Mouse (Mus musculus): ENCODE measurements around the gene Dcaf10. TPM values are rescaled to one million over a fixed set of nuclear protein-coding genes. Genes with fewer than 3 reads are reported as not detected.

Gene Dcaf10
- polyA plus RNA-seq, 1 experiment, result 14.7 TPM

DNA sequence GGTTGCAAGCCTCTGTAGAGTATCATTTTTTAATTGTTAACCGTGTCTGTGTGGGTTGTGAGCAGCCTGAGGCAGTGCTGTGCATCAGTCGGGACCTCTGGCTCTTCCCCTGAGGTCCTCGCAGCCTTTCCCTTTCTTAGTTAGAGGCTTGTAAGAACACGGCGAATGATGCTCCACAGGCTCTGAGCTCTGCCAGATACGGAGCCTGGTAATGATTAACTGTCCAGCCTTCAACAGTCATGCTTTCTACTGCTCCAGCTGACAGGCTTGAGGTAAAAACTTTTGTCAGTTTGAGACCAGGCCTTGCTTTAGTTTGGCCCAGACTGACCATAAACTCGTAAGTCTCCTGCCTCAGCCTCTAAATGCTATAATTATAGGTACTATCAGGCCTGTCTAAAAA is 63.4 kb downstream of the Dcaf10 start:
- no peak for DNase-seq
- peaks cover 10% of the 10 kb centered on the region for H3K4me1 ChIP-seq (ENCODE audit: control insufficient read depth, insufficient read depth, low read length)
- TF ChIP-seq POLR2A (IDR thresholded peaks at IDR 0.05; ENCODE audit: borderline replicate concordance, extremely low read depth, low read depth, low read length) (no peak), CTCF (IDR thresholded peaks at IDR 0.05; ENCODE audit: insufficient read depth, low read length) (no peak)
- WGBS, result 65% methylated on average over 7 of the region's 7 CpGs
- no peak overlapping the region for H3K4me3 ChIP-seq (replicated peaks; ENCODE audit: extremely low read depth, low read depth, low read length)

DNA sequence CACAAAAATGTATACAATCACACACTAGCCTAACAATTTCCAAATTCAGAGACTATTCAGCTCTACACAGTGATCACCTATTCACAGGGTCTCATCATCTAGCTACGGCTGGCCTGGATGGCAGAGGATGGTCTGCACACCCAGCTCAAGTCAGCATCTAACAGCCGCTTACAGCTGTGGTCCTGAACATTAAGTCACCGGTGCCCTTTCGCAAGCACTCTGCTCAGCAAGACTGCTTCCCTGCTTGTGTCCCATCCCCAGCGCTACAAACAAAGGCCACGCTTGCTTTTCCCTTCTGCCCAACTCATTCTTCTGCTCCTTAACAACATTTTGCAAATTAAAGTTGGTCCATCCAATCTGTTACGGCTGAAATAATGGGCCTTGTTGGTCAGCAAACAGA is 64.5 kb downstream of the Dcaf10 start:
- DNase-seq, result no peak
- no peak overlapping the region for H3K4me3 ChIP-seq (replicated peaks; ENCODE audit: extremely low read depth, low read depth, low read length)
- WGBS, result 58% methylated on average over 7 of the region's 7 CpGs
- H3K4me1 ChIP-seq (ENCODE audit: control insufficient read depth, insufficient read depth, low read length), result peaks cover 10% of the 10 kb centered on the region
- no peak for TF ChIP-seq POLR2A (IDR thresholded peaks at IDR 0.05; ENCODE audit: borderline replicate concordance, extremely low read depth, low read depth, low read length)
- TF ChIP-seq CTCF (IDR thresholded peaks at IDR 0.05; ENCODE audit: insufficient read depth, low read length), result no peak

DNA sequence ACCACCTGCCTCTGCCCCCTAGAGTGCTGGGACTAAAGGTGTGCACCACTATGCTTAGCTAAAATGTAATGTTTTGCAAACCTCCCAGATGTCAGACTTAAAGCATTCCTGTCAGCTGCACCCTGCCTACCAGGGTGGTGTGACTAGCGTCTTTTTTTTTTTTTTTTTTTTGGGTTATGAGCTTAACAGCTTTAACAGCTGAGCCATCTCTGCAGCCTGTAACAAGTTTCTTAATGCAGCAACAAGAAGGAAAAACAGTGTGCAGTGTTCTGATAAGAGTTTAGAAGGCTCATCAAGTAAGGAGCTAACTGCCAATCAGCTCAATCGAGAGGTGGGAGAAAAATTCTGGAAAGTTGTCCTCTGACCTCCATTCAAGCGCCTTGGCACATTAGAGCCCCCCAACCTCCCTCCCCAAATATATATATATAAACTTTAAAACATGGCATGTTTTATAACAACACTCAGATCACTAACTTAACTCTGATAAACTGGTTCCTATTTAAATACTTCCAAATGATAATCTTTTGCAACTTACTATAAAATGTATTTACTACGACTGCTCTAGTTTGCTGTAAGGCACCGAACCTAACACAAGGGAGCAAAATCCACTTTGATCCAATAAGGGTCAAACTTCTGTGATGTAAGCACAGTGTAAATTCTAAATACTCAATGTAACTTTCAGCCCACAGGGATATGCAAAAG is 65.3 kb downstream of the Dcaf10 start:
- DNase-seq, result no peak
- Histone ChIP-seq H3K4me3 (replicated peaks; ENCODE audit: extremely low read depth, low read depth, low read length) (no peak overlapping the region), H3K4me1 (ENCODE audit: control insufficient read depth, insufficient read depth, low read length) (peaks cover 10% of the 10 kb centered on the region)
- 33% methylated on average over 5 of the region's 5 CpGs for WGBS
- TF ChIP-seq POLR2A (IDR thresholded peaks at IDR 0.05; ENCODE audit: borderline replicate concordance, extremely low read depth, low read depth, low read length) (no peak), CTCF (IDR thresholded peaks at IDR 0.05; ENCODE audit: insufficient read depth, low read length) (no peak)

DNA sequence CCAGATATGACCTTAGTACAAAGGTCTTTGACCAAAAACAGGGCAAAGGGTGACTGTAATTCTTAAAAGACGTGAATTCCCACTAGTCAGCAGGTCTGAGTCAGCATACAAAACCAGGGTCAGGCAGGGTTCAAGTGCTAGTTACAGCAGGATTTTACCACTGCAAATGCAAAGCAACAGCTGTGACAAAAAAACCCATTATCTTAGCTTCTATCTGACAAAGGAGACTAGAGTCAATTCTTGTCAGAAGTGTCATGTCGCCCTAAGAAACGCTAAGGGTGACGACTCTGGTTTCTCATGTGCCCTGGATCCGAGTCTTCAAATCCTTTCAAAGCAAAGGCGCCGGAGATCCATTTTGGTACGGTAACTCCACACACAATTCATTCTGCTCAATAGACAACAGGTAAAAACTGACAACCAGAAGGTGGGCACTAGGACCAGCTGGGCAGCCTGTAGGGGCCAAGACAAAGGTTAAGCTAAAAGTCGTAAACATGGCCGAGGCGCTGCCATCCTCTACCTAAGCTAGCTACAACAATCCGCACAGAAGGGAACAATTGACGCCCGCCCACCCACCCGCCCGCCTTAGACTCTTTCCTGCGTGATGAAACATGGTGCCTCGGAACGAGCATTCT is 65.9 kb downstream of the Dcaf10 start:
- Histone ChIP-seq H3K4me1 (ENCODE audit: control insufficient read depth, insufficient read depth, low read length) (peaks cover 6% of the 10 kb centered on the region), H3K4me3 (replicated peaks; ENCODE audit: extremely low read depth, low read depth, low read length) (peak overlapping the region; percentile 89)
- DNase-seq, result no peak
- TF ChIP-seq CTCF (IDR thresholded peaks at IDR 0.05; ENCODE audit: insufficient read depth, low read length) (no peak), POLR2A (IDR thresholded peaks at IDR 0.05; ENCODE audit: borderline replicate concordance, extremely low read depth, low read depth, low read length) (no peak)
- WGBS, result under 1% methylated on average over 19 of the region's 19 CpGs

DNA sequence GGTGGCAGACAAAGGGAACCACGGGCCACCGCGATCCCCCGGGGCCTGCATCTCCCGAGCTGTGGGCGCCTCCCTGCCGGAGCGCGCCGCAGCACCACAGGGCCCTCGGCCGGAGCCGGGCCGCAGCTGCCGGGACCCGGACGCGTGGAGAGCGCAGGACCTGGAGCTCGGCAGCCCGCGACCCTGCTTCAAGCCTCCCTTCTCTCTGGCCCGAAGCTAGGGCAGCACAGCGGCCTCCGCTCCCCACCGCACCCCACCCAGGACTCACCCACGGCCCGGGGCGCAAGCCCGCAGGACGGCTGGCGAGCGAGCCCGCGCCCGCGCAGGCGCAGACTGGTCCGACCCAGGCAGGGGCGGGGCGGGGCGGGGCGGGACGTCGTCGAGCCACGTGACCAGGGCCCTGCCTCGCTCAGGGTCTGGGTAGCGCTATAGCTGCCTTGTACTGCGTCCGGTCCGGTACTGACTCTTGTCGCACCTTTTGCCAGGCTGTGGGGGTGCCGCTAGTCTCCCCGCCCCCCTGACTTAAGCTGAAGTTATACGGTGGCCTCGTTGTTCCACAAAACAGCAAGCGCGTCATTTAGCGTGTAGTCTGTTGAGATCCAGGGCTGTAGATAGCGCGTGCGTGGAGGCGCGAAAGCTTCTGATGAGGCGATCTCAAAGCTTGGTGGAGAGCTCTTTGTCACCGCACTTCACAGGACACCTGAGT is 66.7 kb downstream of the Dcaf10 start, which contains the start of gene Slc25a51:
Gene Slc25a51 (minus strand): TSS at position 340 of the 706 bp plus-strand sequence.
- TF ChIP-seq CTCF (IDR thresholded peaks at IDR 0.05; ENCODE audit: insufficient read depth, low read length), result no peak
- peak; percentile 83; the same call in 1 of the 2 replicates for TF ChIP-seq POLR2A (IDR thresholded peaks at IDR 0.05; ENCODE audit: borderline replicate concordance, extremely low read depth, low read depth, low read length)
- H3K4me1 ChIP-seq (ENCODE audit: control insufficient read depth, insufficient read depth, low read length), result no peaks in the 10 kb centered on the region
- WGBS, result under 1% methylated on average over 60 of the region's 67 CpGs
- peak within 1 kb of the TSS; percentile 89 for H3K4me3 ChIP-seq (replicated peaks; ENCODE audit: extremely low read depth, low read depth, low read length)
- peak; percentile 81 for DNase-seq

DNA sequence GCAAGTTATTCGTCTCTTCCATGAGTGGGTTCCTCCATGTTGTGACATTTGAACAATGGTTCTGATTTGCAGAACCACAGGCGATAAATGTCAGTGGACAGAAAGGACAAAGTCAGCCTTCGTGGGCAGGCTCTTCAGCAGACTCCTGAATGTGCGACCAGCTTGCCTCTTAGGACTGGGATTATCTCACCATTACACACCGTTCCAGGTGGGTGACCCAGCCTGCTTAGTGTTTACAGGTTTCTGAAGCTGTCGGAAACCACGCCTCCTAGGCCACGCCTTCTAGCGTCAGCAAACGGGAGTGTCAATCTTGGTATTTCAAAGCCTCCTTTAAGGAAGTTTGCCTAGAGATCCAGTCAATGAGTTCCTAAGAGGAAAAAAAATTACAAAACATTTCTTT is 67.4 kb downstream of the Dcaf10 start:
- peak; percentile 89 for DNase-seq
- Histone ChIP-seq H3K4me1 (ENCODE audit: control insufficient read depth, insufficient read depth, low read length) (no peaks in the 10 kb centered on the region), H3K4me3 (replicated peaks; ENCODE audit: extremely low read depth, low read depth, low read length) (peak overlapping the region; percentile 89)
- TF ChIP-seq CTCF (IDR thresholded peaks at IDR 0.05; ENCODE audit: insufficient read depth, low read length), result no peak
- peak; percentile 89; the same call in 1 of the 2 replicates for TF ChIP-seq POLR2A (IDR thresholded peaks at IDR 0.05; ENCODE audit: borderline replicate concordance, extremely low read depth, low read depth, low read length)
- 2% methylated on average over 10 of the region's 10 CpGs for WGBS

DNA sequence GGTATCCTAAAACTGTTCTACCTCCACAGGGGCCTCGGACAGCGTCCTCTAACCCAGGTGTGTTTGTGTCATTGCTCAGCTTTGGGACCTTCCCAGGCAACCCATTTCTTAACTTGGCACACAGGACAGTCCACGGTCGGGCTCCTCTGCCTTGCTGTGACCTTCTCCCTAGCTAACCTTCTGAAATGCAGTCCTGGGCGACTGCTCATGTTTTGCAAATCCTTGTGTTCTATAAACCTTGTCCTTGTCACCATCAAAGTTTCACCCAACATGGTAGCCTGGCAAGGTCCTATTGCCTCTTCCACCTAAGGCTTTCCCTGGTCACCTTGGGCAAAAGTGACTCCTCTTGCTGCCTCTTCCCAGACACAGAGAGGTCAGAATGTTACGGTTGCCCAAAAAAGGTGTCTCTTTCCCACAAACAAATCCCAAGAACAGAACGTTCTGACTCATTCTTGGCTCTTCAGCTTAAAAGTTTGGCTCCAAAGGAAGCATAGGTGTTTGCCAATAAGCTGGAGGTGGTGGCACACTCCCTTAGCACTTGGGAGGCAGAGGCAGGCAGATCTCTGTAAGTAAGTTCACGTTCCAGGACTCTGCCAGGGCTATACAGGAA is 69.4 kb downstream of the Dcaf10 start:
- no peak overlapping the region for H3K4me3 ChIP-seq (replicated peaks; ENCODE audit: extremely low read depth, low read depth, low read length)
- no peak for DNase-seq
- H3K4me1 ChIP-seq (ENCODE audit: control insufficient read depth, insufficient read depth, low read length), result no peaks in the 10 kb centered on the region
- TF ChIP-seq CTCF (IDR thresholded peaks at IDR 0.05; ENCODE audit: insufficient read depth, low read length) (no peak), POLR2A (IDR thresholded peaks at IDR 0.05; ENCODE audit: borderline replicate concordance, extremely low read depth, low read depth, low read length) (no peak)
- WGBS, result 84% methylated on average over 8 of the region's 8 CpGs

DNA sequence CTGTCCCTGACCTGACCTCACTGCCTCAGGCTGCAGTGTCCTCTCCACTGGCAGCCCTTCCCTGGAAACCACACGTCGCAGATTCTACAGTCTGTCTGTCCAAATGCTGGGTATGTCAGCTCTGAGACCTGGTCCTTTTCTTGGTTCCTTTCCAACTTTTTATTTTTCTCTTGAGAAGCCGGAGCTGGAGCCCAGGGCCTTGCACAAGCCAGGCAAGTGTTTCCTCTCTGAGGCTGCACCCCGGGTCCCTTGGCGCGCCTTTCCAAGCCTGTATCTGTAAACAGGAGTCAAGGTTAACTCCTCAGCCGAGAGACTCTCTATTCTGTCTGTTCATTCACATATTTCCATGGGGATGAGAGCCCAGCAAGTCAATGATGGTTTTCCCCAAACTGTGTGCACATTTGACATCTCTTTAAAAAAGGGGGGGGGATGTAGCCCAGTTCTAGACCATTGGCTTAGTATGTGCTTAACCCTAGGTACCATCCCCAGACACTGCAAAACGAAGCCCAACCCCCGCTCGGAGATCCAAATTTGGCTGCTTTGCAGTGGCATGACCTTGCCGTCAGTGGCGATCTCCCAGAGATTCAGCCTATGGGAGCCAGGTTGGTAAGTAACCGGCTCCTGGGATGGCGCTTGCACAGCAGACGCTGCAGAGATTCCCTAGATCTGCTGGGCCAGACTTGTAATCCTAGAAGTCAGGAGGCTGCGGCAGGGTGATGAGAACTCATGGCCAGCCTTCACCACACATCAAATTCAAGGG is 70.7 kb downstream of the Dcaf10 start:
- no peaks in the 10 kb centered on the region for H3K4me1 ChIP-seq (ENCODE audit: control insufficient read depth, insufficient read depth, low read length)
- TF ChIP-seq POLR2A (IDR thresholded peaks at IDR 0.05; ENCODE audit: borderline replicate concordance, extremely low read depth, low read depth, low read length) (no peak), CTCF (IDR thresholded peaks at IDR 0.05; ENCODE audit: insufficient read depth, low read length) (no peak)
- 62% methylated on average over 16 of the region's 16 CpGs for WGBS
- no peak overlapping the region for H3K4me3 ChIP-seq (replicated peaks; ENCODE audit: extremely low read depth, low read depth, low read length)
- no peak for DNase-seq

Data from lung, adult 2 months (tissue).